Mouse (Mus musculus): Measurements from ENCODE around the gene Mrpl54.
A peak's percentile ranks its signal among the peaks of the same experiment; 100 is the strongest.

Gene Mrpl54

DNA sequence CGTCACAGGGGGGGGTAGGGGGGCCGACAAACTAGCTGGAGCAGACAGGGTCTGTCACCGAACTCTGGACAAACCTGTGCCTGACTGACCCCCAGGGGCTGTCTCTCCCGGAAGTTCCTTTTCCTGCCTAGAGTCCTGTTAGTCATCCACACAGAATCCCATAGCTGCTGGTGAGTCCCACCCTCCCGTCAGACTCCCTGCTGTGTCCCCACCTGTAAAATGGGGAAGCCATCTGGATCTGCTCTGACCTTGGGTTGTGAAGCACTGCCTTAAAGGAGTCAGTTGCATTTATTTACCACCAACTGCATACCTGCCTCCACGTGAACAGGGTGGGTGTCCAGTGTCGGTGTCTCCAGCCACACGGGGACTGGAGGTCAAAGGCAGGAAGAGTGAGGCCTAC lies 27.7 kb upstream of the Mrpl54 start:
- no peak for DNase-seq (ENCODE audit: low spot score)

DNA sequence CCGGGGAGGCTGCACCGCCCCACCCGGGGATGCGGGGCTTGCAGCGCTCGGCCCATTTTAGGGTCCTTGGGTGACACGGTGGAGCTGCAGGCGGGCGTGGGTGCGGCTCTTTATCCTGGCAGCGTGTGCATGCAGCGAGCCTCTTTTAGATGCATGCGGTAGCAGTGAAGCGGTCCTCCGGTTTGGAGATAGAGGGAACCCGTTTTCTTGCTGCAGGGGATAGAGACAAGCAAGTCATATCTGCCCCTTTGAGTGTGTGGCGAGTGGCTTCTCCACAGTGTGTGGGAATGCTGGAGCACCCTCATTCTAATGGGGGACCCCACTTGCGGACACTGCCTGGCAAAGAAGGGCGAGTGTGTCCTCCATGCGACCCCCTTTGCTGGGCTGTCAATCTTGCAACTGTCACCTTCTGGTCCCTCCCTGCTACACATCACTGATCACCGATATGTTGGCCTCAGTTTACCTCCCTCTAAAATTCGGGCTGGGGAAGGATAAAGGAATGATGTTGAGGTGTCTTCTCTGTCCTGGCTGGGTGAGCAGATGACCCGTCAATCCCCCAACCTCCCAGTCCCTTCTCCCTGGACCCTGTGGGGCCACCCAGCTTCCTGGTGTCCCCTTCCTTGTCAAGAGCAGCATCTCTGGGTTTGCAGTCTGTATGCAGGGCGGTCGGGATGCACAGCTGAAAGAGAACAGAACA lies 26.7 kb upstream of the Mrpl54 start:
- no peak for DNase-seq (ENCODE audit: low spot score)

DNA sequence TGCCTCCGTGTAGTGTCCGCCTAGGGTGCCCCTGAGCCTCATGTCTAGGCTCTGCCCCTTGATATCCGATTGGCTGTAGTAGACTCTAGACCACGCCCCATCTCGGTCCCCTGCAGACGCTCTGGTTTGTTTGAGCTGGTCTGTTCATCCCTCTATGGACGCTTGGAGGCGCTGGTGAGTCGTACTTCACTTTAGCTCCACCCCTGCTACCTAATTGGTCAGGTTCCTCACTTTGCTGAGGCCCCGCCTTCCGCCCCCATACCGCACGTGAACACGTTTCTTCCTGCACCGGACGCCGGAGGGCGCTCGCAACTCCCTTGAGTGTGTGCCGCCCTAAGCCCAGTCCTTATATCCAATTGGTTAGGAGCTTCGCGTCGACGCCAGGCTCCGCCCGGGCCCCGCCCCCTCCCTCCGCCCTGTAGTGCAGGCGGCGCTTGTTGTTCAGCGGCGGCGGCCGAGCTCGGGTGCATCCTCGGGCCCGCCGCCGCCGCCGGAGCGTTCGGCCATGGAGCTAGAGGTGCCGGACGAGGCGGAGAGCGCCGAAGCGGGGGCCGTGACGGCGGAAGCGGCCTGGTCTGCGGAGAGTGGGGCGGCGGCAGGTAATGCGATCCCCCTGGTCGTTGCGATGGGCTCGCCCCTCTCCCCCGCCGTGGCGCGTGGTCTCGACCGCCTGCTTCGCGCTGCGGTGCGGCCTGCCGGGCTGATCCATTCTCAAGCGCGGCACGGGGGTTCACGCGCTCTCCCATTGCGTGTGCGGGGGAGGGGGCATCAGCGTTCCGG lies 26.0 kb upstream of the Mrpl54 start, which contains the start of gene Pip5k1c:
Gene Pip5k1c (plus strand): TSS at position 410 of the 780 bp plus-strand sequence.
- DNase-seq (ENCODE audit: low spot score), result peak; percentile 90

DNA sequence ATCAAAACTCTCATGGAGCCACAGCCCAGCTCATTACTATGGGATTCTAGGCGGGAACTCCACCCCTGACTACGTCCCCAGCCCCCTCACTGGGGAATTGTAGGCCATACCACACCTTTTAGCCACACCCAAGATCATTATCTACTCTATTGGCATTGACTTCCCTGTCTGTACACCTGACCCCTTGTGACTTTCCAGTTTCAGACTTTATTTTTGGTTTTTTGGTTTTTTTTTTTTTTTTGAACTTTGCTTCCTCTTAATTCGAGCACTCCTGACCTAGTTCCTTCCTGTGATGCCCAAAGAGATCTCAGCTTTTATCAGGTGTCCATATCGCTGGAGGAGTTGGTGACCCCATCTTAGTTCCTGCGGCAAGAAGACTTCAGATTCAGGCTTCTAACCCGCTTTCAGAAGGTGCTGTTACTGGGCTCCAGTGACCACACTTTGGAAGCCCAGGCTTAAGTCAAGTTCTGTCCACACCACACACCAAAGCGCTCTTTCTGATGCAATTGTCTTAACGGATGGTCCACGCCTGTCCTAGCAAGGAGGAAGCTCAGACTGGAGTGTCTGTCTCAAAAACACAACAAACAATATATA lies 24.9 kb upstream of the Mrpl54 start, which contains the start of gene Tjp3:
Gene Tjp3 (minus strand): TSS at position 71 of the 594 bp plus-strand sequence.
- DNase-seq (ENCODE audit: low spot score), result no peak

DNA sequence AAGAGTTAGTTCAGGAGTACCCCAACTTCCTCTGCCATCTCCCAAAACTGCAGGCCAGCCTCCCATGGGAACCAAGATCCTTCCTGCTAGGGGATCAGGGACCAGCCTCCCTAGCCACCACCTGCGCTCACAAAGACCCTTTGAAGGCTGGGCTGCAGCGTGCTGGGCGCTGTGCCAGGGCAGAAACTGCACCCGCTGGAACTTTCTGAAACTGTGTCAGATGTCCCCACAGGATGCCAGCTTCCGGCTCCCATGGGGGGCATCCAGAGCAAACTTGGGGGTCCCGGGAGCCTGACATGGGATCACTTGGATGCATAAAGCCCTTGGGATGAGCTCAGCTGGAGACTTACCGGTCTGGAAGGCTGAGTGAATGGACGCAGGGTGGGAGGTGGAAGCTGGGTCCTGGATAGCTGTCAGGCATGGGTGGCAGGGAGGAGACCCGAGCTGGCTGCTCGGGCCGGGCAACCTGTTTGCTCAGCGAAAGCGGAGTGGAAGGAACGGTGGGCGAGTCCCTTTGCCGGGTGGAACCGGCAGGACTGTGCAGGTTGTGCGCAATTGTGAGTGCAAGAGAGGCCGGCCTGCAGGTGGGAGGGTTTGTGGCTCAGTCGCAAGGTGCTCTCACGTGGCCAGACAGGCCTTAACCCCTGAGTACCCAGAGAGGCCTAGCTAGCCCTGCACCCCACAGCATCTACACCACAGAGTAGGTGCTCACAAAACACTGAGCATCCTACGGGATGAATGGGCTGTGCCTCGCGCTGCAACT lies 24.1 kb upstream of the Mrpl54 start:
- no peak for DNase-seq (ENCODE audit: low spot score)

DNA sequence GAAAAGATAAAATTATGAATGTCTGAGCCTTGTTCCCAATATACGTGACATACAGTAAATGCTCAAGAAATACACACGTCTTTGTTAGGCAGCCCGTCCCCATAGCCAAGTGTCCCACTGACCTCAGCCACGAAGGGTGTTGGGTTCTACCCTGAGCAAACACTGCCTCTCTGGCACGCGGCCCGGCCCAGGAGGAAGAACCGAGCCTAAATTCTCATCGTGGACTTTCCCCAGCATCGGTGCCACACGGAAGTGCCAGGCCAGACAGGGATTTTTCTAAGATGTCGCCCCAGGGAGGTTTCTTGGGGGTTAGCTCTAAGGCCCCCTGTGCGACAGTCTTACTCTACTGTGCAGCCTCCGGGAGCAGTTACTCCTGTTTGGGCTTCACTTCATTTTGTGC lies 23.1 kb upstream of the Mrpl54 start:
- DNase-seq (ENCODE audit: low spot score), result no peak

DNA sequence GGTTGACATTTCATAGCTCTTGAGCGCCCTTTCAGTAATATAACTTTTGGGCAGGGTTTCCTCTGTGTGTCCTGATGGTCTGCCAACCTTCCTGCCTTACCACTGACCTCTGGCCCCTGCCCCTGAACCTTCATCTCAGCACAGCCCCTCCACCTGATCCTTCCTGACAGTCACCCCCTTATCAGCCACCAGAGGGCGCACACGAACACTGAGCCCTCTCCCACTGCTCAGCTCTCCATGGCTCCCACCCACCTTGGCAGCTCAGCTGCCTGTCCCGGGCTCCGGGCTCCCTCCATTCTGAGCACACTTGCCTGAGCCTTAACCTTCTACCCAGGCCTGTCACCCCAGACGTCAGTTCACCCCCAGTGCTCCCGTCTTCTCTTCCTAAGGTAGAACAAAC lies 22.5 kb upstream of the Mrpl54 start:
- no peak for DNase-seq (ENCODE audit: low spot score)

DNA sequence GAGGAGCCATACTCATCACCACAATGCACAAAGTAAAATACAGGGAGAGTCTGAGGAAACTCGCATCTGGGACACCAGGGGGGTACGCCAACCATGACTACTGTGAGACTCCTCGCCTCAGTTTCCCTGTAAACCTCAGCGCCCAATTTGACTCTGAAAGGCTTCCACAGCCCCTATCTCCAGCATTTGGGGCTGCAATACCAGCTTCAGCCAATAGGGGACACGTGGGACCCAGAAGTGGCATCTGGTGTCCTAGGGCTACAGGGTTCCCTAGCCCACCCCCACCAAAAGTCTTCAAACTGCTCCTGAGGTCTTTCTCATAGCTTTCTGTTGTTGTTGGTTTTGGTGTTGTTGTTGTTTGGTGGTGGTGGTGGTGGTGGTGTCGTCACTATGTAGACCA lies 21.9 kb upstream of the Mrpl54 start:
- DNase-seq (ENCODE audit: low spot score), result no peak

DNA sequence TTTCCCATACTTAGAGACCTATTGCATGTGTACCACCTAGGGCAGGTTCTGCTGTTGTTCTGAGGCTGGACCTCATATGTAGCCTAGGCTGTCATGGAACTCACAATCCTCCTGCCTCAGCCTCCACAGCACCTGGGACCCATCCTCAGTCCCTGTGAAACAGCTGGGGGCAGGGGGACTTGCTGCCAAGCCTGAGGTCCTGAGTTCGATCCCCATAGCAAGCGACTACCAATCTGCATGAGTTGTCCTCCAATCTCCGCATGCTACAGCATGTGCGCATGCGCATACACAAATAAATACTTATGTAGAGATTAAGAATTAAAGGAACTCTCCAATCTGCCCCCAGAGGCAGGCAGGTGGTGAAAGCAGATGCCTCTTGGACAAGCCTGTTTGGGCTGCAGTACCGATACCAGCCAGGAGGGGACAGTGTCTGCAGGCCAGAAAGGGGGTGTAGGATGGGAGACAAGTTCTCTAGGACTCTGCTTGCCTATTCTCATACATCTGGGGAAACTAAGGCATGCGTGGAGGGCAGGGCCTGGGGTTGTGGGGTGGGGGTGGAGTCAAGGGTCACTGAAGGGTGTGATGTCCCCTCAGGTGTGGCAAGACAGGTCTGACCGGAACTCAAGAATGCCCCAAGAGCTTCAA lies 20.9 kb upstream of the Mrpl54 start:
- DNase-seq (ENCODE audit: low spot score), result no peak

DNA sequence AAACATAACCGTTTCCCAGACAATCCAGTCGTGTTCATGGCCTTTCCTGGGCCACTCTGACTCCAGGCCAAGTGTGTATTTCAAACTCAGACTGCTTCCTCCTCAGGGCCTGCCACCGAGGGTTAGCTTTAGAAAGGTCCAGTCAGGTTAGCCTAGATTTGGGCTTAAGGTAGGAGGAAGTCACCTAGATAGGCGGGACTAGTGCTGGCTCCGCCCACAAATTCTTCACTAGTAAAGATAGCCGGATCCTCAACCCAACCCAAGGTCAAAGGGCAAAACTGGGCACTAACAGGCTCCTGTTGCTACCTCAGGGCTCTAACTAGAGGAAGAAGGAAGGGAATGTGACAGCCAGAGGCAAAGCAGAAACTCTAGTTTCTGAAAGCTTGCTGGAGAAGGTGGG lies 19.9 kb upstream of the Mrpl54 start:
- no peak for DNase-seq (ENCODE audit: low spot score)

DNA sequence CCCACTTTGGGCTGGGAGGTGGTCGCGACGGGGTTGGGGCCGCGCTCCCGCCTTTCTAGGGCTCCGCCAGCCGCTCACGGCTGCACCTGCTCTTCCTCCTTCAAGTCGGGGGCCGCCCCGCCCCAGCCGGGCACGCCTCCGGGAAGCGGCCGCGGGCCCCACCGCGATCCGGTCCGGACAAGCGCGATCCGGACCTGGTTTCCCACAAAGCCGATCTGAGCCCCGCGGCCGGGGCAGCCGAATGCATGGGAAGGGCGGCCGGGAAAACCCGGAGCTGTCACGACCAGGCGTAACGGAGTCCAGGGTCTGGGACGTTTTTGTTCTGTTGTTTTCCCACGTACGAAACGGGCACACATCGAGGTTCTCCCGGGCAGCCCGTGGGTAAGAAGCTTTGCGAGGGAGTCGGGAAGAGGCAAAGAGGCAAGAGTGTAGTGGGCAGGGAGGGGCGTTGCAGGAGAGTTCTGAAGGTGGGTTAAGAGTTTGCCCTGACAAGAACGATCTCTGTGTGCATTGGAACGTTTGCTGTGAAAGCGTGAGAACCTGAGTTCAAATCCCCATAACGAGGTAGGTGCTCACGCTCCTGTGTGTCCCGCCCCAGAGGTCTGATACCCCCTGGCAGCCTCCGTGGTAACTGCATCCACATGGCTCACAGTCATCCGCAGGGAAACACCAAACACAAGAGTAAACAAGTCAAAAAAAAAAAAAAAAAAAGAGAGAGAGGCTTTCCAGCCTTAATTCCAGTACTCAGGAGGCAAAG lies 19.1 kb upstream of the Mrpl54 start:
- DNase-seq (ENCODE audit: low spot score), result peak; percentile 86

DNA sequence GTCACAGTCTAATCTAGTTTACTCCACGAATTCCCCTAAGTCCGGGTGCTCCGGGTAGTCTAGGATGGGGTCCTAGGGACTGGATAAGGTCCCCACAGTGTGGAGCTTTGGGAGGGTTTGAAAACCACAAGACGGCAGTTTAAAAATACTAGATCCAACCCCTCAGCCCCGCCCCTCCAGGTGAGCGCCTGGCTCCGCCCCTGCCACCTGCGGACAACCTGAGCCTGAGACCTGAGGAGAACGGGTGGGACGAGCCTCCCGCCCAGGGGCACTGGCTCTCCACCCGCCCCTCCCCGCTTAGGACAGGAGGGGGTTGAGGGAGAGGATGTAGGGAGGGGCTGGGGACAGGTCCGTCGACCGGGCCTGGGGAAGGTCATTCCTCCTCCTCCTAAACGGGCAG lies 18.0 kb upstream of the Mrpl54 start:
- no peak for DNase-seq (ENCODE audit: low spot score)

DNA sequence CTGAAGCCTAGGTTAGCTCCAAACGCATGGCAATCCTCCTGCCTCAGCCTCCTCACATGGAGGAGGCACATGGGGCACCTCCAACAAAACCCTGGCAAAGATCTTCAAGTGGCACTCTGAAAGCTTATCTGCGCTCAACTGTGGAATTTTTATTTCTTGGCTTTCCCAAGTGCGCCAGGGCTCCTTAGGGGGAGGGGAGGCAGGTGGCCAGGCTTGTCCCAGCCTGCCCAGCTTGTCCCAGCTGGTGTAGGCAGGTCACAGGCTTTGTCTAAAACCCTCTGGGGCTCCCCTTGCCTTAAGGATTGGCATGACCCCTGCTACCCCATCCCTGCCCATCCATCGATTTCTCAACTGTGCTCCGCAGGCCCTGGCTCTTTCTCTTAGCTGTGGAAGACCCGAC lies 17.5 kb upstream of the Mrpl54 start:
- no peak for DNase-seq (ENCODE audit: low spot score)

DNA sequence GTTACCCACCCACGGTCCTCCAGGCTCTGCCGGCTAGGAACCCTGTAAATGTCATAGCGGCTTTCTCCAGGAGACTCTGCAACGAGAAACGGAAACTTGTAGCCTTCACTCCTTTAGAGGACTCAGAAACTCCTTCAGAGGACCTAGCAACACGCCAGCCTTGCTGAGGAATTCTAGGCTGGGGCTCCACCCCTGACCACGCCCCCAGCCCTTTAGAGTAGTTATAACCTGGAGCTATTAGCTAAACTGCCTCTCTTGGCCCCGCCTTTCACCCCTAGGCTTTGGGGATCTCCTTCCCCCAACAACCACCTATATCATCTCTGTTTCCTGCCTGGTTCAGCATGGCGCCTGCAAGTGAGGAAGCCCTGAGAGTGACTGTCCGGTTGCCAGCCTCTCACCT lies 12.8 kb upstream of the Mrpl54 start:
- no peak for DNase-seq (ENCODE audit: low spot score)

DNA sequence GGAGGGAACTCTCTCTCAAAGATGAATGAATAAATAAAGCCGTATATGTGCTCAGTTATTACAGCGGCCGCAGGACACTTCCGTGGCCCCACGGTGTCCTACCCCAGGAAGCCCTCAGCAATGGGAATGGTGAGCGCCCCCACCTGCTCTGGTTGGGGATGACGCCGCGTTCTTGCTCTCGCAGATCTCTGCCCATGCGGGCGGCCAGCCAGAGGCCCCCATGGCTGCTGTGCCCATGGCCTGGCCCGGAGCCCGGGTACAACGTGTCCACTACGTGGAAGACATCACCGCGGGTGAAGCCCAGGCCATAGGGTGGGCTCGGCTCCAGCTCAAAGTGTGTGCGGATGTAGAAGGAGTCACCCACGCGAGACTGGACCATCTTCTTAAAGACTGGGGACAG lies 10.9 kb upstream of the Mrpl54 start:
- no peak for DNase-seq (ENCODE audit: low spot score)

DNA sequence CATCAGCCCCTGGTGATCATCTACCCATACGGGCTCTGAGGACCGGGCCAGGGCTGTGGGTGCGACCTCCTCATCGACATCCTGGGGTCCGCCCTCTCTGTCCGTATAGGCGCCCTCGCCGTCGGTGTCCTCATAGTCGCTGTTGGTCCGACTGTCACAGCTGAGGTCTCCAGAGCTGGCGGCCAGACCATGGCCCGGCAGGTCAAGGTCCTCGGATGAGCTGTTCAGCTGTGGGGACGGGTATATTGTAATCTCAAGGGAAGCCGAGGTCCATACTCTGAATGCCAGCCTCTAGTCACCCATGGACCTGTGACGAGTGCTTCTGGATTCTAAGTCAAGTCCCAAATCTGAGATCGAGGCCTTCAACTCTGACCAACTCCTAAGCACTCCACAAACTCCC lies 7.1 kb upstream of the Mrpl54 start:
- no peak for DNase-seq (ENCODE audit: low spot score)

DNA sequence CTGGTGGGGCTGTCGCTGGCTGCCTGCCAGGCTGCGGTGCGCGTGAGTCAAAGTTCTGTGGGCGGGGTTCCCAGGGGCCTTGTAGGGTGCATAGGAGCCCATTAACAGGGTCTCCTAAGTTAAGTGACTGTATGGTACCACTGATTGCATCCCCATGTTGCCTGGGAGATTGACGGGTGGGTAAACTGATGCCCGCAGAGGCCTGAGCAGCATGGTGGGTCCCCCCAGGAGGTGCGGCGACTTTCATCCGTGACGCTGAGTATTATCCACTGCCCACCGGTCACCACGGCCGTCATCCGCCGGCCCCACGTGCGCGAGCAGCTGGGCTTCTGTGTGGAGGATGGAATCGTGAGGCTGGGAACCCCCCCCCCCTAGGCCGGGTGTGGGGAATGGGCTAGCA lies 5.6 kb upstream of the Mrpl54 start:
- no peak for DNase-seq (ENCODE audit: low spot score)

DNA sequence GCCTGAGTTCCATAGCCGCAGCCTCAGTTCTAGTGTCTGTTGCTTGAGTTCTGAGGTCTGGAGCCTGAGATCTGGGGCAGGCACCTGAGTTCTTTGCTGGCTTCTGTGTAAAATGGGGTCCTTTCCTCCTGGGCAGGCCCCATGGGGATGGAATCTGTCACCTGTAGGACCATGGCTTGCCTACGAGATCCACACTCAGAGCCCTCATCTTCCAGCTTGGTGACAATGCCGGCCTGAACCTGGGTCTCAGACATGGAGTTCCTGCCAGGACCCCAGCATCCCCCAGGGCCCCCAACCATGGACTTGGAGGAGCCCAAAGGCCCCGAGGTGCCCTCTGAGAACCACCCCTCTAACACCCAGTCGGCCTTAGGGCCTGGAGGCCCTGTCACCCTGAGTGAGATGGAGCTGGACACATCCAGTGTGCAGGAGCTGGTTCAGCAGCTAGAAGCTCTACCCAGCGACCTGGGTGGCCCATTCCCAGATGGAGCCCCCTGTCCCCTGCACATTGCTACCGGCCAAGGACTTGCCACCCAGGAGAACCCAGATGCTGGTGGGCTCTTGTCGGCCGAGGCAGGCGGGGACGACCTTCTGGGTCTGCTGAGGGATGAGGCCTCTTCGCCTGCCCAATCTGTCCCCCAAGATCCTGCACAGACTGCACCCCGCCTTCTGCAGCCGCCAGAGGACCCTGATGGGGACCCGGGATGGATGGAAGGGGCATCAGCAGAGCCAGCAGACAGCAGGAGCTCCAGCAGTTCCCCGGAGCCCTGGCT lies 2.1 kb upstream of the Mrpl54 start:
- no peak for DNase-seq (ENCODE audit: low spot score)

DNA sequence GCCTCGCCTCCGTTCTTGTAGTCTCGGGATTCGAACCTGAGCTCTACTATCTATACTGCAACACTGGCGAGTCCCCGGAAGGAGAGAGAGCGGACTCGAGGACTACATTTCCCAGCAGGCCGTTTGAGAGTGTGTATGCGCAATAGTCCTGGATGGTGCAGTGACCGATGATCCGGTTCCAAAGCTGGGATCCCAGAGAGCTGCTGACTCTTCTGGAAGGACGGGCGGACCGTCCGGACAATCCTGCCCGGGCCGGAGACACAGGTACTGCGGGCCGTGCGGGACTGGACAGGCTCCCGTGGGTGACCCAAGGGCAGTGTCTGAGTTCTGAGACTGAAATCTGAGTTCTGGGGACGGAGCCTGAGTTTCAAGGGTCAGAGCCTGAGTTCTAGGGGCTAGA lies 1.3 kb upstream of the Mrpl54 start:
- peak; percentile 57 for DNase-seq (ENCODE audit: low spot score)

DNA sequence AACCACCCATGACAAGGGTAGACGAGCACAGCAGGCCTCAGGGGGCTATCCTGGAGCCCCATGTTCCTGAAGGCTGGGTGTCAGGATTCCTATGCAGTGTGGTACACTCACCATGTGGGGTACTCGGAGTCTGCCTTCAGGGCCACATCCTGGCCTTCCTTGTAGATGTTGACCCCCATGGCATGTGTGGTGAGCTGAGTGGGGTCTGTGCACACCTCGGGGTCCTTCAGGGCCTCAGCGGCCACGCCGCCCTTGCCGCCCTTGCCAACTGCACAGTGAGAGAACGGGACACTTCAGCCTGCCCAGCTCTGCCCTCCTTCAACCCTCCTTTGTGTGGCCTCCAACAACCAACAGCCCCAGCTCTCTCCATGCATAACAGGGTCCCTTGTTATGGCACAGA lies 1.2 kb downstream of the Mrpl54 start:
- DNase-seq (ENCODE audit: low spot score), result no peak

Measured in ovary, postnatal 10 days (tissue).